Mouse (Mus musculus): ENCODE data around the gene Mef2d.

- TF ChIP-seq TCF12 (IDR thresholded peaks at IDR 0.05; ENCODE audit: insufficient read depth, poor library complexity, severe bottlenecking) (no peak), CEBPB (IDR thresholded peaks at IDR 0.05; ENCODE audit: insufficient read depth, poor library complexity, severe bottlenecking) (no peak), E2F4 (IDR thresholded peaks at IDR 0.05; ENCODE audit: insufficient read depth) (no peak), MAX (IDR thresholded peaks at IDR 0.05; ENCODE audit: low read depth) (no peak), POLR2A (IDR thresholded peaks at IDR 0.05; ENCODE audit: insufficient read length, low read depth) (no peak), POLR2AphosphoS2 (IDR thresholded peaks at IDR 0.05; ENCODE audit: insufficient read length, low read depth) (no peak), MYOD1 (IDR thresholded peaks at IDR 0.05; ENCODE audit: control insufficient read depth in 1 of 3, insufficient read length in 2 of 3, low read depth in 2 of 3) (no peak), TCF3 (IDR thresholded peaks at IDR 0.05; ENCODE audit: insufficient read length, low read depth) (no peak), MYOG (IDR thresholded peaks at IDR 0.05; ENCODE audit: control insufficient read depth in 1 of 3, insufficient read depth in 1 of 3, insufficient read length in 2 of 3, low read depth in 2 of 3) (no peak), REST (IDR thresholded peaks at IDR 0.05; ENCODE audit: insufficient read depth, insufficient read length) (no peak), USF1 (IDR thresholded peaks at IDR 0.05; ENCODE audit: low read depth) (no peak)
Measured at GRCm38 (mm10) chr3:88203456-88203855, 61.3 kb downstream of the Mef2d start.

Data from myocyte (in vitro differentiated cells).